Mouse (Mus musculus) ovary, adult 2 months (tissue): ENCODE data around the gene Nog. TPM values are rescaled to one million over a fixed set of nuclear protein-coding genes. Genes with fewer than 3 reads are reported as not detected.

ENCODE experiments used
- polyA plus RNA-seq: library from polyadenylated mRNA; depleted of rRNA; stranded (reverse); fragments of >200 nt; gene quantifications from 2 replicates; pipeline ENCODE4 v1.2.3, GENCODE M21; 2012; rRNA removed

The Nog gene
- 4.2 and 7.6 TPM in 2 replicates for polyA plus RNA-seq

GRCm38 (mm10) chr11:89302056-89302815, at the start of gene Nog:
Nog (minus strand) TSS chr11:89302332.

Other genes with a start within 250 kb of the Nog start
- gene Dgke, start 235.5 kb downstream of the Nog start, polyA plus RNA-seq = 8.7 and 10.8 TPM in 2 replicates
- gene Gm525, start 228.5 kb downstream of the Nog start, polyA plus RNA-seq = 2.1 and 3.3 TPM in 2 replicates